Mouse (Mus musculus): ENCODE results near the gene 9930111J21Rik1.
A peak's percentile ranks its signal among the peaks of the same experiment; 100 is the strongest.
"Not testable (repeated sequence)": the region's sequence is repeated elsewhere in the genome, so short reads cannot be mapped to it uniquely, and the experiment has no call there.

Gene 9930111J21Rik1

DNA sequence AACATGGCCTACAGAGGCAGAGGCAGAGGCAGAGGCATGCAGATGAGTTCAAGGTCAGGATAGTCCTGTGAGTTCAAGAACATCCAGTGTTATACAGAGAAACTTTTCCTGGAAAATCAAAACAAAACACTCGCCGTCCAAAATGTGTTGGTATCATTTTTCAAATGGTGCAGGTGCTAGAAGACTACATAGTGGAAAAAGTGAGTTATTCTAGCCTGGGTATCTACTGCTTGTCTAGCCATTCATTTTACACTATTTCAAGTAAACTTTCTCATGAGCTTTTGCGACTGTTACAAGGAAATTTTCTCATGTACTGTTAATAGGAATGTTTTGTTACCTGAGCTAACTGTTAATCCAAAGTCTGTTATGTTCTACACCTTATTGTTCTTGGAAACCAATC is 60.8 kb downstream of the 9930111J21Rik1 start:
- DNase-seq (ENCODE audit: low read depth, low spot score): no peak

DNA sequence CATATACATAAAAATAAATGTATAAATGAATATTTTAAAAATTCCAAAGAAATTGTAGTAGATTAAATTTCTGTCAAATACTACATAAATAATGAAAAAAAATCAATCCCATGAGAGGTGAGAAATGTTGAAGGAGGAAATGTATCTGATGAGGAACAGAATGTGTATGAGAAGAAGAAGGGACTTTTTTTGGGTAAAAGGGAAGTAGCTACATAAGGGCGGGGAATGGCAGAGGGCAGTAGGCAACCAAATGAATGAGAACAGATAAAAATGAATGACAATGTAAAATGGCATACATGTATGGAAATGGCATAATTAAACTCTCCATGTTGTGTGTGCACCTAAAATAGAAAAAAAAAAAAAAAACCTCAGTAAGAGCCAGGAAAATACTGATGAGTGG is 65.6 kb downstream of the 9930111J21Rik1 start:
- DNase-seq (ENCODE audit: low read depth, low spot score): no peak

DNA sequence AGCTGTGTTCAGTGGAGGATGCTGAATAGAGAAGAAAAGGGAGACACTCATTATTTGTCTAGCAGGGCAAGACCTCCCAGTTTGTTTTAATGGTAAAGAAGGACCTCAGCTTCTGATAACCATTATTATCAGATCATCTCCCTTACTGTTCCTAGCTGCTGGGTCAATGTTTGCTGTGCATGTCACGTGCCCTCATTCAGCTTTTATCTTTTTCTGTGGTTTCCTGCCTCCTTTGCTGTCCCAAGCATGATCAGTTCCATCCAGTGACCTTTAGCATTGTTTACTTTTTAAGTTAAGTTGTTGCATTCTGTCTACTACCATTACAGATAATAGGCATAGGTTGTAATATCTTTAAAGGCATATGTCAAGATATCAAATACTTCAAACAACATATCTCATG is 70.7 kb downstream of the 9930111J21Rik1 start:
- DNase-seq (ENCODE audit: low read depth, low spot score): no peak

DNA sequence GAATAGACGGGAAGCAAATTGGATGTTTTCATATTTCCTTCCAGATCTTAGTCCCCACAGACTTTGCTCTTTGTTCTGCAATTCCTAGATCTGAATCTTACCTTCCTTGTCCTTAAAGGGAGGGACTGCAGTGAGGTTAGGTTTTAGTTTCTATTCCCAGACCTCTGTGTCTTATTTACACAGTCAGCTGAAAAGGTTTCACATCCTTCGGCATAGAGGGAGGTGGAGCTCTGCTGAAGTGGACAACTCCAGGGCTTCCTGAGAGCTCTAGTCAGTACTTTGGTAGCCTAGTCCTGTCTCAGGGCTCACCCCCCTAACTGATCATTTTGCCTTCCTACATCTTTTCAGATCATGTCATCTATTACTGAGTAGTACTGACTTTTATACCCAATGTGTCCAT is 77.2 kb downstream of the 9930111J21Rik1 start, which contains the start of gene Gm5431:
Gene Gm5431 (minus strand): TSS at position 194 of the 400 bp plus-strand sequence.
- DNase-seq (ENCODE audit: low read depth, low spot score): peak; percentile 2

DNA sequence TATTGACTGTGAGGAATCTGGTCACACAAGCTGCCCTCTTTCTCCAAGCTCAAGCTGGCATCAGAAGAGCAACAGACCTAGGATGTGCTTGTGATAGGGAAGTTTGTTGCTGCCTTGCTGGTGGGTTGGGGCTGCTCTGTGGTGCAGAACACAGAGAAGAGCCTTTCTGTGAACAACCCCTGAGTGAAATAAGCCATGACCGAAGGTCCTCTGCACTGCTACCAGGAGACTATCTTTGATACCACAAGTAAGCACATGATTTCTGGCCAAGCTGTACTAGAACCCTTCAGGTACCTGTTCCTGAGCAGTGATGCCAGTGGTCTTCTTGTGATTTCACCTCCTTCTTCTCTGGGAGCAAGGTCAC is 77.6 kb downstream of the 9930111J21Rik1 start:
- DNase-seq (ENCODE audit: low read depth, low spot score): not testable (repeated sequence)

DNA sequence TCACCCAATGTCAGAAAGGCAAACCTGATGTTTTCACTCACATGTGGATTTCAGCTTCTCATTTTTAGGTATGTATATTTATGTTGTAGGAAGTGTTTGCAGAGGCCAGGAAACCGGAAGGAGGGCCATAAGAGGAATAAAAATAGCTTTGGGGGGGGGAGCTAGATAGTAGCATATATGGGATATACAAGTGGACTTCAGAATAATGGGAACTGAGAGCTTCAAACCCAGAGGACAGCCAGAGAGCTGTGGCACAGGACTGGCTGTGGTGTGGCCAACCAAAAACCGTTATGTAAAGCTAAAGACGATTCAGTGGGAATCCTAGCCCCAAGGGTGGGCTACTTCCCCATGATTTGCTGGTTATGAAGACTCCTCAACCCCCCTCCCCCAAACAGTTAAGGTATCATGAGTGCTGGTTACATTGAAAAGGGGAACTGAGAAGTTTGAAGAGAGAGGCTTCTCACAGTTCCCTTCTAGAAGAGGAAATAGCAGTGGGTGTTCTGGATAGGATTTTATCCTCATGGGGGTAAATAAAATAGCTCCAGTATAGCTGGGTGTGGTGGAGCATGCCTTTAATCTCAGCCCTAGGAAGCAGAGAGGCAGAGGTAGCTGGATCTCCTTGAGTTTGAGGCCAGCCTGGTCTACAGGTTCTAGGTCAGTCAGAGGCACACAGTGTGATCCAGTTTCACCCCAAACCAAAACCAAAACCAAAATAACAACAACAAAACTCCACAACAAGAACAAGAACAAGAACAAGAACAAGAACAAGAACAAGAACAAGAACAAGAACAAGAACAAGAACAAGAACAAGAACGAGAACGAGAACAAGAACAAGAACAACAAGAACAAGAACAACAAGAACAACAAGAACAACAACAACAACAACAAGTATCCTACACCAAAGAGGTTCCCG is 78.3 kb downstream of the 9930111J21Rik1 start:
- DNase-seq (ENCODE audit: low read depth, low spot score): not testable (repeated sequence)

DNA sequence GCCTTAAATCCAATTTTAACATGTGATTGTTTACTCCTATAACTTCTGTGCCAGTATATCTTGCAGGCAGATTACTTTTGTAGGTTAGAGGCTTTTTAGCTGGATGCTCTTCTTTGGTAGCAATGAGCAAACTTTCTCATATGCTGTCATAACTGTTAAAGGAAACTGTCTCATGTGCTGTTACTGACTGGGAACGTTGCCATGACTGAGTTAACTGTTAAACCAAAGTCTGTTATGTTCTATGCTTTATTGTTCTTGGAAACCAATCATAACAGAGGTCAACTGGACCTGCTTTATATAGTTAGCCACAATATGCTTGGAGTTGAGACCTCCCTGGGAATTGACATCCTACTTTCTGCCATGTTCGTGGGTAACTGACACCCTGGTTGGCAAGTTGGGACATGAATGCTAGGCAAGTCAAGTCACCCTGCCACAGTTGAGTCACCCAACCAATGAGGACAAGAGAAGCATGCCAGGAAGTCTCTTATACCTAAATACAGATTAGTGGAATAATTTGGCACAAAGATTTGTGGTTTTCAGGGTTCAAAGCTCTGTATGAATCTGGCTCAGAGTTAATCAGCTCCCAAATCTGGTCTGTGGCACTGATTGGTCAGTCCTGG is 80.3 kb downstream of the 9930111J21Rik1 start:
- DNase-seq (ENCODE audit: low read depth, low spot score): no peak
